Mouse (Mus musculus) cortical plate, adult 2 months (tissue): ENCODE results near the gene Sgms1.

ENCODE experiments used
- CTCF ChIP-seq: fragments of 200-500 bp; IDR thresholded peaks from 2 replicates; pipeline ENCODE4 v1.5.1; 2011; ENCODE audit warnings: mild to moderate bottlenecking, control low read depth, low read length; ENCODE audit not compliant: insufficient read depth; ENCODE audit errors: extremely low read depth
- POLR2A ChIP-seq: fragments of 200-500 bp; IDR thresholded peaks from 2 replicates; pipeline ENCODE4 v1.6.1; 2011; ENCODE audit warnings: mild to moderate bottlenecking, low read length, control low read depth; ENCODE audit not compliant: insufficient read depth; ENCODE audit errors: extremely low read depth

GRCm38 (mm10) chr19:32378581-32378980, 10.9 kb downstream of the Sgms1 start:
- TF ChIP-seq POLR2A (no peak), CTCF (no peak)
